15 mouse cellular contexts compared by ENCODE assay signal in the genomic region with DNA sequence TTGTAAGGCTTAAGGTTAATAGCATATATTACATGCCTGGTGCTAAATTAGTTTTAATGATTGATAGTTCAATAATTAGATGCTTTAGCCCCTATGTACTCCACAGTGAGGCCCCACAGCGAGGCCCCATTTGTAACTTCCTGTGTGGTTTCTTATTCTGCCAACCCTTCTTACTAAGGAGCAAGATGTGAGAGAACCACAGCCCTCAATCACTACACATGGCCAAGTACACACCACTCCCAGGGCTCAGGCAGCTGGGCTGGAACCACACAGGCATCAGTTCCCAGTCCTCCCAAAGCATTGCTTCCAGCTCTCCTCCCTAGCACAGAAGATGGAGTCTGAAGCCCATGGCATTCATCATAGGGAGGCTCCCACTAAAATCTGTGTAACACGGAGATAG. TPM values are rescaled to one million over a fixed set of nuclear protein-coding genes. Genes with fewer than 3 reads are reported as not detected.
DNase-seq lines count a peak whose midpoint lies in the region; ATAC-seq and TF ChIP-seq lines count a peak whose summit lies in the region.
"Had no signal": no experiment of that assay in that cellular context is flagged by ENCODE, and none has a peak within 500 bp of the region (broad histone marks: within the 10 kb centered on the region; RNA-seq: fewer than 3 reads in every experiment).

No protein-coding gene starts in this region.

- no peak for TF ChIP-seq RAD21 in MEL (IDR thresholded peaks at IDR 0.05; ENCODE audit: low read depth, low read length)

- peak; percentile 17 for DNase-seq in gastrocnemius, adult 2 months
- DNase-seq in gastrocnemius, adult 8-10 months (ENCODE audit: low spot score in 2 of 2) = no peak
- DNase-seq in MEL (ENCODE audit: low read depth, low spot score) = no peak
- peak; percentile 72 for DNase-seq in thymus, postnatal 0 days (ENCODE audit: low spot score)
- DNase-seq in stomach, postnatal 0 days (ENCODE audit: low spot score) = no peak
- DNase-seq in heart, postnatal 36 days = no peak
- no peak for DNase-seq in heart, postnatal 14 days
- DNase-seq: cerebellum, postnatal 25 days; kidney, postnatal 36 days; liver, embryonic 13.5 days; right cerebral cortex, postnatal 14 days had no signal

- peaks cover 16% of the 10 kb centered on the region for H3K79me2 ChIP-seq in MEL (ENCODE audit: control insufficient read depth, insufficient read depth, low read length, poor library complexity)

- H3K9ac ChIP-seq in MEL (ENCODE audit: control insufficient read depth, low read depth, low read length, poor library complexity, severe bottlenecking) = no peak overlapping the region
- H3K9ac ChIP-seq in stomach, postnatal 0 days (ENCODE audit: low read length) = no peak overlapping the region
- H3K9ac ChIP-seq: hindbrain, embryonic 15.5 days; liver, embryonic 13.5 days had no signal

- no peak for TF ChIP-seq POLR2A in MEL (IDR thresholded peaks at IDR 0.05; ENCODE audit: control insufficient read depth in 1 of 2, insufficient read depth in 1 of 2, low read depth in 1 of 2, low read length in 2 of 2, poor library complexity in 1 of 2)

- no peak overlapping the region for H3K4me3 ChIP-seq in gastrocnemius, adult 2 months
- H3K4me3 ChIP-seq in MEL (ENCODE audit: control insufficient read depth in 1 of 2, insufficient read depth in 1 of 2, low read depth in 2 of 2, low read length in 2 of 2) = no peak overlapping the region
- no peak overlapping the region for H3K4me3 ChIP-seq in stomach, postnatal 0 days (ENCODE audit: low read depth, low read length)
- H3K4me3 ChIP-seq: hindbrain, embryonic 15.5 days; liver, embryonic 13.5 days had no signal

- no peak for TF ChIP-seq EP300 in MEL (IDR thresholded peaks at IDR 0.05; ENCODE audit: low read depth in 1 of 2, low read length in 2 of 2)
- no peak for TF ChIP-seq EP300 in stomach, postnatal 0 days (optimal IDR thresholded peaks at IDR 0.05)

- TF ChIP-seq CTCF in gastrocnemius, adult 2 months (IDR thresholded peaks at IDR 0.05) = no peak
- no peak for TF ChIP-seq CTCF in MEL (IDR thresholded peaks at IDR 0.05 in 2 of 3, conservative IDR thresholded peaks at IDR 0.05 in 1 of 3; ENCODE audit: control insufficient read depth in 1 of 3, insufficient read depth in 1 of 3, low read depth in 2 of 3, low read length in 3 of 3, poor library complexity in 1 of 3, severe bottlenecking in 1 of 3)
- no peak for TF ChIP-seq CTCF in stomach, postnatal 0 days (IDR thresholded peaks at IDR 0.05; ENCODE audit: low read depth)

- intact Hi-C loops in gastrocnemius, adult 2 months (cut with DNase I) = no loop called here
- intact Hi-C loops in heart, postnatal 36 days (cut with DNase I) = no loop called here
- intact Hi-C loops in heart, postnatal 14 days (cut with DNase I) = no loop called here

- peaks cover 4 to 43% of the 10 kb centered on the region in 2 experiments for H3K36me3 ChIP-seq in MEL (ENCODE audit: control insufficient read depth in 1 of 2, insufficient read depth in 2 of 2, low read length in 2 of 2)
- no peaks in the 10 kb centered on the region for H3K36me3 ChIP-seq in stomach, postnatal 0 days (ENCODE audit: control insufficient read depth, insufficient read depth, low read length)
- H3K36me3 ChIP-seq: hindbrain, embryonic 15.5 days; liver, embryonic 13.5 days had no signal

- H3K27me3 ChIP-seq in MEL (ENCODE audit: control insufficient read depth in 1 of 2, insufficient read depth in 2 of 2, low read length in 2 of 2) = no peaks in the 10 kb centered on the region
- no peaks in the 10 kb centered on the region for H3K27me3 ChIP-seq in stomach, postnatal 0 days (ENCODE audit: control insufficient read depth, insufficient read depth, low read length)
- H3K27me3 ChIP-seq: hindbrain, embryonic 15.5 days; liver, embryonic 13.5 days had no signal

- no peak overlapping the region for H3K4me2 ChIP-seq in stomach, postnatal 0 days (replicated peaks; ENCODE audit: low read depth)
- H3K4me2 ChIP-seq: heart, embryonic 11.5 days; hindbrain, embryonic 15.5 days; liver, embryonic 13.5 days; midbrain, embryonic 11.5 days had no signal

- WGBS in stomach, postnatal 0 days = 75% methylated on average over 2 of the region's 2 CpGs

- H3K9me3 ChIP-seq in MEL (replicated peaks; ENCODE audit: insufficient read depth, low read length) = no peaks in the 10 kb centered on the region
- no peaks in the 10 kb centered on the region for H3K9me3 ChIP-seq in stomach, postnatal 0 days (ENCODE audit: control insufficient read depth, low read length)
- H3K9me3 ChIP-seq: hindbrain, embryonic 15.5 days; liver, embryonic 13.5 days had no signal

- peaks cover 9 to 19% of the 10 kb centered on the region in 2 experiments for H3K4me1 ChIP-seq in MEL (ENCODE audit: control insufficient read depth in 1 of 2, insufficient read depth in 2 of 2, low read length in 2 of 2)
- no peaks in the 10 kb centered on the region for H3K4me1 ChIP-seq in stomach, postnatal 0 days (replicated peaks; ENCODE audit: control insufficient read depth, insufficient read depth)
- H3K4me1 ChIP-seq: hindbrain, embryonic 15.5 days; liver, embryonic 13.5 days had no signal

- peak; percentile 67 for ATAC-seq in megakaryocyte progenitor cell, adult 5-6 weeks (replicated peaks; ENCODE audit: poor library complexity)
- ATAC-seq in stomach, postnatal 0 days (ENCODE audit: low FRiP score, low TSS enrichment) = no peak

- no peak overlapping the region for H3K27ac ChIP-seq in gastrocnemius, adult 2 months
- H3K27ac ChIP-seq in MEL (ENCODE audit: control insufficient read depth, low read depth, low read length) = no peak overlapping the region
- no peak overlapping the region for H3K27ac ChIP-seq in stomach, postnatal 0 days (replicated peaks)
- H3K27ac ChIP-seq: hindbrain, embryonic 15.5 days; liver, embryonic 13.5 days had no signal

TF ChIP-seq in MEL, 35 proteins besides CTCF, POLR2A, EP300 and RAD21:
- TF ChIP-seq NRF1 (IDR thresholded peaks at IDR 0.05; ENCODE audit: insufficient read depth, low read depth, low read length, poor library complexity, severe bottlenecking) (no peak), SIN3A (IDR thresholded peaks at IDR 0.05; ENCODE audit: low read length) (peak; percentile 33; the same call in 1 of the 2 replicates), MAX (IDR thresholded peaks at IDR 0.05; ENCODE audit: low read length) (0 out of 2 replicates have a peak, but pooled peaks have one; percentile 9), MXI1 (IDR thresholded peaks at IDR 0.05; ENCODE audit: low read depth, low read length) (peak; percentile 27; the same call in 1 of the 2 replicates), RCOR1 (IDR thresholded peaks at IDR 0.05; ENCODE audit: low read depth, low read length) (peak; percentile 40; the same call in 1 of the 2 replicates), E2F4 (IDR thresholded peaks at IDR 0.05; ENCODE audit: borderline replicate concordance, low read depth, low read length) (no peak), NELFE (IDR thresholded peaks at IDR 0.05; ENCODE audit: low read depth, low read length) (no peak)

RNA-seq across cellular contexts. Expression of a gene that starts 31.7 kb away (rescaled TPM):
- 1 to 10 TPM; 2.3 to 2.4 TPM for total RNA-seq in gastrocnemius, adult 2 months (2021)
- 1 to 10 TPM in 2 of 4 experiments, under 1 TPM in 2; 0.56 to 2.2 (median 0.96) TPM for total RNA-seq in gastrocnemius, adult 8-10 months (2022)
- 7.4 and 10.8 TPM in 2 replicates for total RNA-seq in MEL (2012; rRNA removed)
- polyA plus RNA-seq in MEL (2012; ENCODE audit: insufficient read depth in 1 of 2, insufficient read length in 2 of 2, low read depth in 1 of 2, low replicate concordance in 2 of 2, missing spikeins in 1 of 2) = 10 to 100 TPM in 1 of 2 experiments, not detected in 1; 60.7 TPM
- 120 and 136 TPM in 2 replicates for total RNA-seq in megakaryocyte progenitor cell, adult 5-6 weeks (2015)
- total RNA-seq in megakaryocyte progenitor cell, adult 5-6 weeks (2017) = 15.9 and 26.8 TPM in 2 replicates
- polyA plus RNA-seq in thymus, postnatal 0 days (2015; fragmentation: Nextera tagmentation; extraction: Ambion mirVana) = 51.9 and 63.0 TPM in 2 replicates
- polyA plus RNA-seq in stomach, postnatal 0 days (2015; fragmentation: Nextera tagmentation; extraction: Ambion mirVana) = 0.79 and 1.5 TPM in 2 replicates
- total RNA-seq in heart, postnatal 36 days (2021) = 1 to 10 TPM; 4.0 to 4.5 TPM
- total RNA-seq in heart, postnatal 14 days (2021) = 1 to 10 TPM; 3.3 to 4.5 TPM

Comparison
In these comparisons a context has a peak if more than half of its experiments do, and no peak if none do; other contexts are left out.
1. DNase-seq: peak in gastrocnemius, adult 2 months (single experiment) and thymus, postnatal 0 days (single experiment); none in gastrocnemius, adult 8-10 months (0 of 2), MEL (single experiment), stomach, postnatal 0 days (single experiment), heart, postnatal 36 days (0 of 2) and heart, postnatal 14 days (0 of 2).